Mouse (Mus musculus): ENCODE measurements around the gene Msrb1. TPM values are rescaled to one million over a fixed set of nuclear protein-coding genes. Genes with fewer than 3 reads are reported as not detected.
A peak's percentile ranks its signal among the peaks of the same experiment; 100 is the strongest.

The Msrb1 gene
- polyA plus RNA-seq, 1 experiment from 2014 or later: 18.2 TPM

DNA sequence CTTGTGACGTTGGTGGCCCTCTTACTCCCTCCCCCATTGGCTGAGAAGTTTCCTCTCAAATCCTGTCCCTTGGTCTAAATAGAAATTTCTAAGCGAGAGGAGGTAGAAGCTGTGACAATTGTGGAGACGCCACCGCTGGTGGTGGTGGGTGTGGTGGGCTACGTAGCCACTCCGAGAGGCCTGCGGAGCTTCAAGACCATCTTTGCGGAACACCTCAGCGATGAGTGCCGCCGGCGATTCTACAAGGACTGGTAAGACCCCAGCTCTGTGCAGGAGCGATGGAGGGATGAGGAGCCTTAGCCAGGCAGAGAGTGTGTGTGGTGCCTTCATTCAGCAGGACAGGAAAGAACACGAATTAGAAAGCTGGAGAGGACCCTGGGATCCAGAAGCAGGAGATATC is 5.7 kb upstream of the Msrb1 start:
- H3K27ac ChIP-seq (ENCODE audit: poor library complexity, severe bottlenecking): no peak overlapping the region
- no peaks in the 10 kb centered on the region for H3K36me3 ChIP-seq
- H3K9ac ChIP-seq: no peak overlapping the region
- peaks cover 10% of the 10 kb centered on the region; the same call in 1 of the 2 replicates for H3K27me3 ChIP-seq (replicated peaks)
- no peak for ATAC-seq (ENCODE audit: insufficient number of reproducible peaks, low FRiP score)
- peaks cover 14% of the 10 kb centered on the region for H3K4me1 ChIP-seq (replicated peaks)
- no peak overlapping the region for H3K4me2 ChIP-seq
- WGBS: 80% methylated on average over 14 of the region's 14 CpGs
- no peaks in the 10 kb centered on the region for H3K9me3 ChIP-seq (replicated peaks)
- H3K4me3 ChIP-seq: no peak overlapping the region

- H3K4me3 ChIP-seq: no peak overlapping the region
- no peaks in the 10 kb centered on the region for H3K9me3 ChIP-seq (replicated peaks)
- H3K4me2 ChIP-seq: no peak overlapping the region
- H3K9ac ChIP-seq: no peak overlapping the region
- no peaks in the 10 kb centered on the region for H3K36me3 ChIP-seq
- WGBS: 64% methylated on average over 12 of the region's 12 CpGs
- ATAC-seq (ENCODE audit: insufficient number of reproducible peaks, low FRiP score): no peak
- H3K27ac ChIP-seq (ENCODE audit: poor library complexity, severe bottlenecking): peak overlapping the region; percentile 36; the same call in 1 of the 2 replicates
- H3K4me1 ChIP-seq (replicated peaks): peaks cover 24% of the 10 kb centered on the region
- peaks cover 9% of the 10 kb centered on the region; the same call in 1 of the 2 replicates for H3K27me3 ChIP-seq (replicated peaks)
Measured at GRCm38 (mm10) chr17:24732233-24732935, 4.1 kb upstream of the Msrb1 start.

GRCm38 (mm10) chr17:24733434-24734050 is 2.9 kb upstream of the Msrb1 start:
- 86% methylated on average over 21 of the region's 21 CpGs for WGBS

DNA sequence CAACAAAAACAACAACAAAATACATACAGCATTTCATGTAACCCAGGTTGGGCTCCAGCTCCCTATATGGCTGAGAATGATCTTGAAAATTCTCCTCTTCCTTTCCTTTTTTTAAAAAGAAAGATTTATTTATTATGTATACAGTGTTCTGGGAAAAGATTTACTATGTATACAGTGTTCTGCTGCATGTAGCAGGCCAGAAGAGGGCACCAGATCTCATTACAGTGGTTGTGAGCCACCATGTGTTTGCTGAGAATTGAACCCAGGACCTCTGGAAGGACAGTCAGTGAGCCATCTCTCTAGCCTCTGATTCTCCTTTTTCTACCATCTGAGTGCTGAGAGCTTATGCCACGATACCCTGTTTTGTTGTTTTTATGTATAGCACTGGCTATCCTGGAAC is 1.9 kb upstream of the Msrb1 start:
- no peak for ATAC-seq (ENCODE audit: insufficient number of reproducible peaks, low FRiP score)
- Histone ChIP-seq H3K4me1 (replicated peaks) (peaks cover 30% of the 10 kb centered on the region), H3K36me3 (no peaks in the 10 kb centered on the region), H3K27ac (ENCODE audit: poor library complexity, severe bottlenecking) (no peak overlapping the region), H3K27me3 (replicated peaks) (no peaks in the 10 kb centered on the region), H3K4me3 (no peak overlapping the region), H3K9ac (no peak overlapping the region), H3K4me2 (no peak overlapping the region), H3K9me3 (replicated peaks) (no peaks in the 10 kb centered on the region)
- WGBS: 79% methylated on average over 1 of the region's 1 CpGs

More at GRCm38 (mm10) chr17:24733434-24734050, 2.9 kb upstream of the Msrb1 start:
- ATAC-seq (ENCODE audit: insufficient number of reproducible peaks, low FRiP score): no peak
- H3K27ac ChIP-seq (ENCODE audit: poor library complexity, severe bottlenecking): no peak overlapping the region
- H3K9ac ChIP-seq: no peak overlapping the region
- H3K4me1 ChIP-seq (replicated peaks): peaks cover 30% of the 10 kb centered on the region
- H3K9me3 ChIP-seq (replicated peaks): no peaks in the 10 kb centered on the region
- H3K36me3 ChIP-seq: no peaks in the 10 kb centered on the region
- H3K27me3 ChIP-seq (replicated peaks): no peaks in the 10 kb centered on the region
- no peak overlapping the region for H3K4me3 ChIP-seq
- no peak overlapping the region for H3K4me2 ChIP-seq

GRCm38 (mm10) chr17:24735446-24735845 is 996 bp upstream of the Msrb1 start:
- no peak for ATAC-seq (ENCODE audit: insufficient number of reproducible peaks, low FRiP score)
- Histone ChIP-seq H3K4me3 (no peak overlapping the region), H3K27me3 (replicated peaks) (no peaks in the 10 kb centered on the region), H3K9ac (no peak overlapping the region), H3K4me2 (0 out of 2 replicates have a peak overlapping the region, but pooled peaks have one; percentile 79), H3K36me3 (peaks cover 7% of the 10 kb centered on the region; the same call in 1 of the 2 replicates), H3K27ac (ENCODE audit: poor library complexity, severe bottlenecking) (no peak overlapping the region), H3K4me1 (replicated peaks) (peaks cover 30% of the 10 kb centered on the region), H3K9me3 (replicated peaks) (no peaks in the 10 kb centered on the region)
- WGBS: 84% methylated on average over 7 of the region's 7 CpGs

DNA sequence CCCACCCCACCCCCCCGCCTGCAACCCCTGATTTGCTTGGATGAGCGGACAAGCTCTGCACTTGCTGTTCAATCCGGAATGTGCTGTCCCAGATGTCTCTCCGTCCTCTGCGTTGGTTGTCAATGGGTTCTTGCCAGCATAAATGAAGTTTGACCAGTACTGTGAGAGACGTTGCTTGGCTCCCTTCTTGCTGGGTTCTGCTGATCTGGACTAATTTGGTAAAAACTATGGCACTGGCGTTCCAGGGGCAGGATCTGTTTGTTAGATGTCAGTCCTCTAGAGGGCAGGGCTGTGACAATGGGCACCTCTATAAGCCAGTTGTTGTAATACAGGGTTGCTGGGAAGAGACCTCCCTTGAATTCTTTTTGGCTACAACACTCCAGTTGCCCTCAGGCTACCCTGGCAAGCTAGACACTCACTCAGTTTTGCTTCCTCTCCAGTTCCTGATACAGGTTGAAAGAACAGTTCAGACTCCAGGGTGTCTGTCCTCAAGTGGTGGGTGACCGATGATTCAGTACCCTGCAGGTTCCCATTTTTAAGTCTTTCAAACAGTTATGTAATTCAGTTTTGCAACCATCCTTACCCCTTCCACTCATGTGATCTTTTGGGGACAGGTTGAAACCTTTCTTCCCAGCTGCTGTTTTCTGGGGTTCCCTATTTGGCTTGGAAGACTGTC is 831 bp downstream of the Msrb1 start:
- 26% methylated on average over 8 of the region's 8 CpGs for WGBS
- H3K9me3 ChIP-seq (replicated peaks): no peaks in the 10 kb centered on the region
- ATAC-seq (ENCODE audit: insufficient number of reproducible peaks, low FRiP score): no peak

DNA sequence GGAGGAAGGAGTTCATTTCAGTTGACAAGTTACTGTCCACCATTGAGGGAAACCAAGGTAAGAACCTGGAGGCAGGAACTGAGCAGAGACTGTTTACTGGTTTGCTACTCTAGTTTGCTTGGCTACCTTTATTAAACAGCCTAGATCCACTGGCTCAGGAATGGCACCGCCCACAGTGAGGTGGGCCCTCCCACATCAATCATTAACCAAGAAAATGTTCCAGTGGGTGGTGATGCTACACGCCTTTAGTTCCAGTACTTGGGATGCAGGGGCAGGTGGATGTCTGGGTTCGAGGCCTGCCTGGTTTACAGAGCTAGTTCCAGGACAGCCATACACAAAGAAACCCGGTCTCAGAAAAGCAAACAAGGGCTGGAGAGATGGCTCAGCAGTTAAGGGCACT is 1.8 kb downstream of the Msrb1 start:
- H3K36me3 ChIP-seq: peaks cover 16% of the 10 kb centered on the region; the same call in 1 of the 2 replicates
- no peak overlapping the region for H3K4me2 ChIP-seq
- no peak overlapping the region for H3K9ac ChIP-seq
- H3K4me3 ChIP-seq: no peak overlapping the region
- peaks cover 17% of the 10 kb centered on the region for H3K4me1 ChIP-seq (replicated peaks)
- WGBS: 79% methylated on average over 4 of the region's 4 CpGs
- H3K27ac ChIP-seq (ENCODE audit: poor library complexity, severe bottlenecking): no peak overlapping the region
- no peaks in the 10 kb centered on the region for H3K27me3 ChIP-seq (replicated peaks)
- H3K9me3 ChIP-seq (replicated peaks): no peaks in the 10 kb centered on the region
- no peak for ATAC-seq (ENCODE audit: insufficient number of reproducible peaks, low FRiP score)

More for the DNA sequence above, 831 bp downstream of the Msrb1 start:
- Histone ChIP-seq H3K4me3 (peak overlapping the region; percentile 69), H3K36me3 (peaks cover 16% of the 10 kb centered on the region; the same call in 1 of the 2 replicates), H3K27ac (ENCODE audit: poor library complexity, severe bottlenecking) (no peak overlapping the region), H3K27me3 (replicated peaks) (no peaks in the 10 kb centered on the region), H3K4me2 (peak overlapping the region; percentile 79), H3K9ac (peak overlapping the region; percentile 82), H3K4me1 (replicated peaks) (peaks cover 23% of the 10 kb centered on the region)

GRCm38 (mm10) chr17:24739926-24740325 is 3.5 kb downstream of the Msrb1 start:
- 77% methylated on average over 8 of the region's 8 CpGs for whole genome bisulfite sequencing
- Histone ChIP-seq H3K4me2 (no peak overlapping the region), H3K27me3 (replicated peaks) (no peaks in the 10 kb centered on the region), H3K4me3 (no peak overlapping the region), H3K36me3 (peaks cover 16% of the 10 kb centered on the region; the same call in 1 of the 2 replicates), H3K27ac (ENCODE audit: poor library complexity, severe bottlenecking) (no peak overlapping the region), H3K9ac (no peak overlapping the region), H3K9me3 (replicated peaks) (no peaks in the 10 kb centered on the region), H3K4me1 (replicated peaks) (peaks cover 17% of the 10 kb centered on the region)
- ATAC-seq (ENCODE audit: insufficient number of reproducible peaks, low FRiP score): no peak

DNA sequence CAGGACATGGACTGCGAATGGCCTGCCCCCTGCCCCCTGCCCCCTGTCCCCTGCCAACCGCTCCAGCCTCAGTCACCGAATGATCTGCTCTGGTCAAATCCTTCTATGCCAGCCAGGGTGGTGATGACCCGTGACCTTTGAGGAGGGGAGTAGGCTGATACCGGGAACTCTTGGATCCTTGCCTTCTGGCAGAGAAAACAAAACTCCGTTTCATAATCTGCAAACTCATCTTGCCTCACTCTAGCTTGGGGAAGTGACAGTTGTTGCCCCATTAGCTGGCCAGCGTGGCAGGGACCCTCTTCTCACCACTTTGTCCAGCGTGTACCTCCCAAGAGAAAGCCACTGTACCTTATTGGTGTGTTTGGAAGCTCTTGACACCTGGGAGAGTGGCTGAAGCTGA is 5.9 kb downstream of the Msrb1 start:
- ATAC-seq (ENCODE audit: insufficient number of reproducible peaks, low FRiP score): no peak
- H3K27ac ChIP-seq (ENCODE audit: poor library complexity, severe bottlenecking): no peak overlapping the region
- H3K4me1 ChIP-seq (replicated peaks): peaks cover 11% of the 10 kb centered on the region
- 81% methylated on average over 8 of the region's 8 CpGs for WGBS
- H3K36me3 ChIP-seq: peaks cover 16% of the 10 kb centered on the region; the same call in 1 of the 2 replicates
- no peaks in the 10 kb centered on the region for H3K9me3 ChIP-seq (replicated peaks)
- no peak overlapping the region for H3K4me2 ChIP-seq
- no peak overlapping the region for H3K9ac ChIP-seq
- H3K27me3 ChIP-seq (replicated peaks): peaks cover 11% of the 10 kb centered on the region; the same call in 1 of the 2 replicates
- H3K4me3 ChIP-seq: no peak overlapping the region

- H3K27me3 ChIP-seq (replicated peaks): peaks cover 16% of the 10 kb centered on the region; the same call in 1 of the 2 replicates
- no peak overlapping the region for H3K27ac ChIP-seq (ENCODE audit: poor library complexity, severe bottlenecking)
- 72% methylated on average over 5 of the region's 5 CpGs for WGBS
- H3K4me2 ChIP-seq: no peak overlapping the region
- H3K9ac ChIP-seq: no peak overlapping the region
- no peaks in the 10 kb centered on the region for H3K9me3 ChIP-seq (replicated peaks)
- H3K4me3 ChIP-seq: no peak overlapping the region
- H3K36me3 ChIP-seq: peaks cover 16% of the 10 kb centered on the region; the same call in 1 of the 2 replicates
- no peak for ATAC-seq (ENCODE audit: insufficient number of reproducible peaks, low FRiP score)
- H3K4me1 ChIP-seq (replicated peaks): 0 out of 2 replicates have a peak, but pooled peaks cover 5% of the 10 kb centered on the region
Measured at GRCm38 (mm10) chr17:24743896-24744295, 7.5 kb downstream of the Msrb1 start.

DNA sequence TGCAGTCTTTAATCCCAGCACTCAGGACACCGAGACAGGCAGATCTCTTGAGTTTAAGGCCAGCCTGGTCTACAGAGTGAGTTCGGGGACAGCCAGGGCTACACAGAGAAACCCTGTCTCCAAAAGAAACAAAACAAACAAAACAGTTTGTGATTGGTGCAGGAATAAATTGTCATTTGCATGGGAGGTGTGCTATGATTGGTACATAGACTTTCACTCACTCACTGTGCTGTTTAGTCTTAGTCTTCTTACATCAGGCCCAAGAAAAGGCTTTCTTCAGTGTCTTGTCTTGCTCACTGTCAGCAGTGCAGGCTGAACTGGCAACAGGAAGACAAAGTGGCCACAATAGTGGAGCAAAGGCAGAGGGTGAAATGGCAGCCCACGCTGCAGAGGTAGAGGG is 7.9 kb downstream of the Msrb1 start:
- 0 out of 2 replicates have a peak overlapping the region, but pooled peaks have one; percentile 38 for H3K9ac ChIP-seq
- no peak overlapping the region for H3K4me3 ChIP-seq
- H3K4me1 ChIP-seq (replicated peaks): 0 out of 2 replicates have a peak, but pooled peaks cover 5% of the 10 kb centered on the region
- H3K36me3 ChIP-seq: peaks cover 16% of the 10 kb centered on the region; the same call in 1 of the 2 replicates
- H3K4me2 ChIP-seq: no peak overlapping the region
- WGBS: 68% methylated on average over 3 of the region's 3 CpGs
- H3K27ac ChIP-seq (ENCODE audit: poor library complexity, severe bottlenecking): no peak overlapping the region
- ATAC-seq (ENCODE audit: insufficient number of reproducible peaks, low FRiP score): no peak
- H3K27me3 ChIP-seq (replicated peaks): peaks cover 21% of the 10 kb centered on the region; the same call in 1 of the 2 replicates
- H3K9me3 ChIP-seq (replicated peaks): no peaks in the 10 kb centered on the region

Data from heart, embryonic 12.5 days (tissue).